Mouse (Mus musculus) embryonic facial prominence, embryonic 15.5 days (tissue): ENCODE measurements around the gene Rfxap. TPM values are rescaled to one million over a fixed set of nuclear protein-coding genes. Genes with fewer than 3 reads are reported as not detected.

Experiments used
- polyA plus RNA-seq: library from polyadenylated mRNA; unstranded; fragments of >200 nt; fragmentation: Nextera tagmentation; extraction: Ambion mirVana; gene quantifications from 2 replicates; pipeline ENCODE4 v1.2.1, GENCODE M21; 2015

Rfxap gene
- polyA plus RNA-seq, 1 experiment from 2014 or later, result 45.9 TPM

Other genes with a start within 250 kb of the Rfxap start
- gene Supt20, start 115.0 kb downstream of the Rfxap start, polyA plus RNA-seq, result 94.0 and 107 TPM in 2 replicates
- gene Gm21958, start 93.4 kb downstream of the Rfxap start, polyA plus RNA-seq, result 0.45 TPM in 1 of 2 replicates, not detected in the other
- gene Exosc8, start 72.4 kb downstream of the Rfxap start, polyA plus RNA-seq, result 100 and 104 TPM in 2 replicates
- gene Alg5, start 72.3 kb downstream of the Rfxap start, polyA plus RNA-seq, result 58.4 TPM in 2 replicates
- 1.2 TPM in 2 replicates for gene Smad9, start 52.2 kb downstream of the Rfxap start, polyA plus RNA-seq
- 0.16 TPM in 1 of 2 replicates, not detected in the other for gene Sertm1, start 108.1 kb upstream of the Rfxap start, polyA plus RNA-seq
- 8.3 and 14.6 TPM in 2 replicates for gene Ccna1, start 247.7 kb upstream of the Rfxap start, polyA plus RNA-seq